Mouse (Mus musculus) spleen, adult 2 months (tissue): ENCODE measurements around the gene Asic2. TPM values are rescaled to one million over a fixed set of nuclear protein-coding genes. Genes with fewer than 3 reads are reported as not detected.
A peak's percentile ranks its signal among the peaks of the same experiment; 100 is the strongest.

ENCODE experiments used
- DNase-seq, 2 experiments: peaks; one replicate each; pipeline versions ENCODE4 v3.0.0 to v3.0.0-alpha.2; 2012 to 2021; ENCODE audit warnings: low spot score in 2 of 2, low read depth in 1 of 2
- H3K27ac ChIP-seq: fragments of 200-500 bp; 2 replicates; pipeline ENCODE4 v1.5.1; 2012; ENCODE audit warnings: low read length, inconsistent platforms; ENCODE audit not compliant: insufficient read depth
- H3K27me3 ChIP-seq: fragments of 200-500 bp; 2 replicates; pipeline ENCODE4 v1.6.1; 2012; ENCODE audit warnings: mild to moderate bottlenecking, moderate library complexity, low read length, inconsistent platforms; ENCODE audit not compliant: control insufficient read depth, insufficient read depth
- H3K36me3 ChIP-seq: fragments of 200-500 bp; 2 replicates; pipeline ENCODE4 v1.6.1; 2012; ENCODE audit warnings: mild to moderate bottlenecking, low read length, inconsistent platforms; ENCODE audit not compliant: control insufficient read depth, insufficient read depth
- H3K4me1 ChIP-seq: fragments of 200-500 bp; 2 replicates; pipeline ENCODE4 v1.6.1; 2011; ENCODE audit warnings: inconsistent platforms; ENCODE audit not compliant: control insufficient read depth, insufficient read depth, insufficient read length
- H3K4me3 ChIP-seq: fragments of 200-500 bp; 2 replicates; pipeline ENCODE4 v1.5.1; 2011; ENCODE audit warnings: mild to moderate bottlenecking, inconsistent platforms; ENCODE audit not compliant: insufficient read depth, insufficient read length; ENCODE audit errors: extremely low read depth
- CTCF ChIP-seq: fragments of 200-500 bp; IDR thresholded peaks from 2 replicates; pipeline ENCODE4 v1.5.1; 2011; ENCODE audit warnings: mild to moderate bottlenecking, inconsistent platforms; ENCODE audit not compliant: insufficient read depth, insufficient read length, insufficient replicate concordance; ENCODE audit errors: extremely low read depth
- POLR2A ChIP-seq: fragments of 200-500 bp; IDR thresholded peaks from 2 replicates; pipeline ENCODE4 v1.6.1; 2011; ENCODE audit warnings: low read depth, low read length, inconsistent platforms
- WGBS: fragments of 180-500 bp; shearing (Covaris S2); methylation state at CpG from one replicate; pipeline ENCODE4 v1.1.7; 2018; 5-methylcytosine and 5-hydroxymethylcytosine counted together
- polyA plus RNA-seq: library from polyadenylated mRNA; depleted of rRNA; stranded (reverse); fragments of >200 nt; gene quantifications from 2 replicates; pipeline ENCODE4 v1.2.3, GENCODE M21; 2012

The Asic2 gene
- polyA plus RNA-seq, 1 experiment: 0.46 TPM

- Histone ChIP-seq H3K4me3 (no peak overlapping the region), H3K36me3 (no peaks in the 10 kb centered on the region), H3K27ac (no peak overlapping the region), H3K4me1 (no peaks in the 10 kb centered on the region), H3K27me3 (no peaks in the 10 kb centered on the region)
- peak; percentile 30; the same call in 1 of the 2 replicates for TF ChIP-seq CTCF
- TF ChIP-seq POLR2A: no peak
- WGBS: 24% methylated on average over 5 of the region's 5 CpGs
- DNase-seq: peak in 1 of 2 experiments; percentile 46
These were observed 14.9 kb upstream of the Asic2 start for GRCm38 (mm10) chr11:81983146-81983545.

DNA sequence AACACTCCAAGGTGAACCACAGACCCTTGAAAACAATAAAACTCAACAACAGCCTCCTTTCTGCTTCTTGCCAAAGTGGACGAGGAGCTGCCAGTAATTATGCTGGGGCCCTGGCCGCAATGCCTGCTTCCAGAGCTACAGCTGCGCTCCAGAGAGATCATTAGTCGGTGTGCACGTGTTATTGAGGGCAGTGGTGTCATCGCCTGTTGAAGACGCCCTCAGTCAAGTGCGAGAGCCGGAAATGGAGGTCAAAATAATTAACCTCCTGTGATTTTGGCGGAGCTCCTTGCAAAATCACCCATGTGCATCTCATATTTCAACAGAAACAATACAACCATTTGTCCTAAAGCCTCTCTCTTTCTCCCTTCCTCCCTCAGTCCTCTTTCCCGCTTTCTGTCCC lies 13.9 kb upstream of the Asic2 start:
- Histone ChIP-seq H3K36me3 (no peaks in the 10 kb centered on the region), H3K4me1 (no peaks in the 10 kb centered on the region), H3K4me3 (no peak overlapping the region), H3K27me3 (no peaks in the 10 kb centered on the region), H3K27ac (no peak overlapping the region)
- 67% methylated on average over 11 of the region's 11 CpGs for WGBS
- no peak for DNase-seq
- TF ChIP-seq POLR2A: no peak

DNA sequence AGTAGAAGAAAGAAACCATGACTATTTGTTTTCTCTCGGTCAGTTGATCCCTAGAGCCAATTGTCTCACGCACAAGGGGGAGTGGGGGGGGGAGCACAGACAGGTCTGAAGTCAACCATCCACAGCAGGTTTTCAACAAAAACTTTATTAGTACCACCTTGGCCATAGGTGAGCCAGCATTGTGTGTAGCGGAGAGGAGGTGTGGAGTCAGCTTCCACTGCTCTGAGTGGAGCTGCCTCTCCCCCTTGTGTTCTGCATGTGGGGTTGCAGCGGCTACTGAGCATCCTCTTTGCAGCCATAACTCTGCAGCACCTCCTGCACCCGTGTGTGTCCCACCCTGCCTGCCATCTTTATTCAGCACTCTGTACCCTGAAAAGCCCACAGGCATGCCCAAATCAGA lies 6.3 kb upstream of the Asic2 start:
- TF ChIP-seq POLR2A (no peak), CTCF (peak; percentile 35; the same call in 1 of the 2 replicates)
- Histone ChIP-seq H3K36me3 (no peaks in the 10 kb centered on the region), H3K27ac (no peak overlapping the region), H3K4me1 (peaks cover 15% of the 10 kb centered on the region; the same call in 1 of the 2 replicates), H3K4me3 (no peak overlapping the region), H3K27me3 (no peaks in the 10 kb centered on the region)
- no peak for DNase-seq
- 46% methylated on average over 5 of the region's 5 CpGs for WGBS

DNA sequence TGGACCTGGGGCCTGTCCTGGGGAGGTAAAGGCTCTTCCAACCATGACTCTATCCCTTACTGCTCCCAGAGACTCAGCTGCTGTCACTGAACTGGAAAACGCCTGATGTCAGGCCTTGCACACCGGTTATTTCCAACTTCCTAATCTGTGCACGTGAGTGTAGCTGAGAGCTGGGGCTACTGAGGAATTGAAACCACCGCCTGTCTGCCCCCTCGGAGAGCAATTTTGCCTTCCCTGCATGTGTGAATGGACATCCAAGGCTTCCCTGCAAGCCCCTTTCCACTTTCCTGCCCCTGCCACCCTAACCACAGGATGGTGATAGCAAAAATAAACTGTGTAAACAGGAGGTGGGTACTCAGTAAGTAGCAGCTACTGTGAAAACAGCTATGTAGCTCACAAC lies 5.4 kb upstream of the Asic2 start:
- no peak overlapping the region for H3K4me3 ChIP-seq
- DNase-seq: peak in 1 of 2 experiments; percentile 9
- no peak overlapping the region for H3K27ac ChIP-seq
- WGBS: 18% methylated on average over 5 of the region's 5 CpGs
- H3K27me3 ChIP-seq: no peaks in the 10 kb centered on the region
- TF ChIP-seq CTCF (no peak), POLR2A (no peak)
- H3K36me3 ChIP-seq: no peaks in the 10 kb centered on the region
- H3K4me1 ChIP-seq: peaks cover 15% of the 10 kb centered on the region; the same call in 1 of the 2 replicates

- no peaks in the 10 kb centered on the region for H3K27me3 ChIP-seq
- DNase-seq: no peak
- peaks cover 15% of the 10 kb centered on the region; the same call in 1 of the 2 replicates for H3K4me1 ChIP-seq
- TF ChIP-seq POLR2A: no peak
- no peak; the same call in 1 of the 2 replicates for TF ChIP-seq CTCF
- no peak overlapping the region for H3K27ac ChIP-seq
- no peak overlapping the region for H3K4me3 ChIP-seq
- H3K36me3 ChIP-seq: no peaks in the 10 kb centered on the region
- 75% methylated on average over 3 of the region's 3 CpGs for WGBS
These were observed 3.8 kb upstream of the Asic2 start for GRCm38 (mm10) chr11:81972044-81972443.

- WGBS: 15% methylated on average over 15 of the region's 15 CpGs
- TF ChIP-seq CTCF: no peak
- TF ChIP-seq POLR2A: no peak
These were observed 1.5 kb downstream of the Asic2 start for GRCm38 (mm10) chr11:81966626-81967289.

More at GRCm38 (mm10) chr11:81966626-81967289, 1.5 kb downstream of the Asic2 start:
- Histone ChIP-seq H3K27ac (no peak overlapping the region), H3K27me3 (no peaks in the 10 kb centered on the region), H3K36me3 (no peaks in the 10 kb centered on the region), H3K4me3 (no peak overlapping the region), H3K4me1 (no peaks in the 10 kb centered on the region)
- DNase-seq: no peak
